Mouse (Mus musculus) brain, embryonic 14.5 days (tissue): ENCODE results near the gene Usp53. TPM values are rescaled to one million over a fixed set of nuclear protein-coding genes. Genes with fewer than 3 reads are reported as not detected.
A peak's percentile ranks its signal among the peaks of the same experiment; 100 is the strongest.

Source experiments
- DNase-seq: peaks from one replicate; pipeline ENCODE4 v3.0.0-alpha.2; 2011; ENCODE audit warnings: low read depth
- CTCF ChIP-seq: fragments of 200-500 bp; IDR thresholded peaks from 2 replicates; pipeline ENCODE4 v1.5.1; 2012; ENCODE audit warnings: inconsistent platforms, mild to moderate bottlenecking, moderate library complexity, borderline replicate concordance; ENCODE audit not compliant: insufficient read depth, insufficient read length; ENCODE audit errors: extremely low read depth
- POLR2A ChIP-seq: fragments of 200-500 bp; IDR thresholded peaks from 2 replicates; pipeline ENCODE4 v1.6.1; 2012; ENCODE audit warnings: mild to moderate bottlenecking, inconsistent platforms, borderline replicate concordance; ENCODE audit not compliant: poor library complexity, insufficient read depth, insufficient read length, severe bottlenecking; ENCODE audit errors: extremely low read depth
- polyA plus RNA-seq: library from polyadenylated mRNA; depleted of rRNA; stranded (reverse); fragments of >200 nt; gene quantifications from 2 replicates; pipeline ENCODE4 v1.2.3, GENCODE M21; 2012; rRNA removed

The Usp53 gene
- 3.2 and 4.9 TPM in 2 replicates for polyA plus RNA-seq

GRCm38 (mm10) chr3:122984249-122985182, at the start of gene Usp53:
TSS of gene Usp53 (minus strand) at chr3:122984510.
- peak; percentile 98 for DNase-seq
- TF ChIP-seq POLR2A, result peak; percentile 100
- no peak for TF ChIP-seq CTCF

GRCm38 (mm10) chr3:123033804-123034203, 49.5 kb upstream of the Usp53 start:
- no peak for DNase-seq
- TF ChIP-seq CTCF (no peak), POLR2A (no peak)

GRCm38 (mm10) chr3:123025634-123026033, 41.3 kb upstream of the Usp53 start:
- DNase-seq, result no peak
- TF ChIP-seq CTCF (no peak), POLR2A (no peak)

DNA sequence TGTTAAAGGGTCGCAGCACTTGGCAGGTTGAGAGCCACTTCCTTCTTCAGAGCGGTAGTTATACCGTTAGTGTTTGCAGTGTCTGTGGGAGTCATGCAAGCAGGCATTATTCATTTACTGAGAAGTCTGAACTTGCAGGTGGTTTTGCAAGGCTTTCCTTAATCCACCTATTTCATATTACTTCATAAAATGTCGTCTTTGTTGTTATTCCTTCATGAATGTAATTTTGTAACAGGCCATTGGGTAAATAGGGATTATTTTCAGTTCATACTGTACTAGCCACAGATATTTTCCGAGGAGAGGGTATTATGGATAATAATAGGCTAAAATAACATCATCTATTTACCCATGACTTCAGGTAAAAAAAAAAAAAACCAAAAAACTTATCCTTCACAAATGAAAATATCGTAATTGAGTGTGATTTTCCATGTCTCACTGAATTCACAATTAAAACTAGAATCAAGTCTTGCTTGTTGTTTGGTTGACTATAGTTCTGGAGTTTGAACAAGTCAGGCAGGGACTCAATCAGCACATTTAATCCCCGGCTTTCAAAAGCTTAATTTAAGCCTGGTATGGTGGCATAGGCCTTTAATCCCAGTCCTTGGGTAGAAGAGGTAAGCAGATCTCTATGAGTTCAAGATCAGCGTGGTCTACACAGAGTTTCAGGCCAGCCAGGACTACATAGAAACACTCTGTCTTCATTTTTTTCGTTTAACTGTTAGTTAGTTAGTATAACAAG, 40.4 kb upstream of the Usp53 start:
- DNase-seq, result no peak
- TF ChIP-seq POLR2A (no peak), CTCF (no peak)

GRCm38 (mm10) chr3:123018792-123019191, 34.5 kb upstream of the Usp53 start:
- TF ChIP-seq POLR2A (no peak), CTCF (no peak)
- DNase-seq, result no peak

- TF ChIP-seq CTCF (no peak), POLR2A (no peak)
- no peak for DNase-seq
Observed at GRCm38 (mm10) chr3:123013476-123013875, 29.2 kb upstream of the Usp53 start.

DNA sequence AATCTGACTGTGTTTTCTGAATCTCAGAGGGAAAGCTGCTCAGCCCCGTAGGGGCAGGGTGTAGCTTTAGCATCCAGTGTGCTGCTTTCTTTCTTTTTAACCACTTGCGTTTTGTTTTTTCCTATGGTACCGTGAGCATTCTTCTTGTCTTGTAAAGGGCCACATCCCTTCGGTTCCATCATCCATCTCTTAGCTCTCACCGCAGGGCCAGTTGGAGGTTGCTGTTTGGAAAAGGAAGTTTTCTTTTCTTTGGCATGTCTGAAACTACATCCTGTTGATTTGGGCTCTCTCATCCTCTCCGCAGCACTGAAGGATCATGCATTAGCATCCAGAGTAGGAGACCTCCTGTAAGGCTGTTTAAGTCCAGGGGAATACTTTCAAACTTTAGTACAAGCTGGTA, 25.1 kb upstream of the Usp53 start:
- DNase-seq, result peak; percentile 37
- TF ChIP-seq CTCF (no peak), POLR2A (no peak)

GRCm38 (mm10) chr3:123007386-123007785, 23.1 kb upstream of the Usp53 start:
- DNase-seq, result no peak
- TF ChIP-seq CTCF (no peak), POLR2A (no peak)

GRCm38 (mm10) chr3:123001053-123001452, 16.7 kb upstream of the Usp53 start:
- TF ChIP-seq CTCF (no peak), POLR2A (no peak)
- no peak for DNase-seq

DNA sequence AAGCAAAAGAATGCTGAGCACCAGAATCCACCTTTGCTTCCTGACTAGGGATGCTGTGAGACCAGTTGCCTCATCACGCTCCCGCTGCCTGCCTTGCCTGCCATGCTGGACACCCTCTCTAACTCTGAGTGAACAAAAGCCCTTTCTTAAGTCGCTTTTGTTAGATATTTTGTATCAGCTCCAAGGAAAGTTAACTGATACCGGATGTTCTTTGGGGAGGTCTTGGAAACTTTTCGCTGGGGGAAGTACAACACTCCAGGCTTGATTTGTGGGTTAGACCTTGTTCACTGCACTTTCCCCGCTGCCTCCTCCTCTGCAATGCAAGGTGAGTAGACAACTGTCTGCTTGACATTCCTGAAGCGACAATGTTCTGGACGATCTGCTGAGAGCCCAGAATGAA, 14.2 kb upstream of the Usp53 start:
- no peak for DNase-seq
- no peak for TF ChIP-seq CTCF
- TF ChIP-seq POLR2A, result no peak

DNA sequence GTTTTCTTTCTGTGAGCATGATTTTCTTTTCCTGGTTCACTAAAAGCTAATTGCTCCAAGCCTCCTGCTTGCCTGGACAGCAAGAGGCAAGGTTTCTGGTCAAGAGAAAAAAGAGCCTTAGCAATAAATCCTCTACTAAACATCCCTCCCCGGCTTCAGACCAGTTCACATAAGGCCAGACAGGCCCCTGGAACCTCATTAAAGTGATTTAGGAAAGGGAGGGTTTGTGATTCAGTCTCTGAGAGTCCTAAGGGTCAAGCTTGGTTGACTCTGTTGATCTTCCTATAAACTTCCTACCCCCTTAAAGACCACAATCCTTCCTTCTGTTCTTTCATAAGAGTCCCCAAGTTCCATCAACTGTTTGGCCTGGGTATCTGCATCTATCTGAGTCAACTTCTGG, 12.7 kb upstream of the Usp53 start:
- no peak for TF ChIP-seq POLR2A
- TF ChIP-seq CTCF, result no peak
- DNase-seq, result no peak
